Mouse (Mus musculus) lung, adult 18-20 months (tissue): ENCODE data around the gene Tbx5.

Experiments used
- DNase-seq, 2 experiments: peaks; one replicate each; pipeline ENCODE4 v3.0.0; 2022; ENCODE audit warnings: mixed read lengths in 2 of 2

Gene Tbx5

DNA sequence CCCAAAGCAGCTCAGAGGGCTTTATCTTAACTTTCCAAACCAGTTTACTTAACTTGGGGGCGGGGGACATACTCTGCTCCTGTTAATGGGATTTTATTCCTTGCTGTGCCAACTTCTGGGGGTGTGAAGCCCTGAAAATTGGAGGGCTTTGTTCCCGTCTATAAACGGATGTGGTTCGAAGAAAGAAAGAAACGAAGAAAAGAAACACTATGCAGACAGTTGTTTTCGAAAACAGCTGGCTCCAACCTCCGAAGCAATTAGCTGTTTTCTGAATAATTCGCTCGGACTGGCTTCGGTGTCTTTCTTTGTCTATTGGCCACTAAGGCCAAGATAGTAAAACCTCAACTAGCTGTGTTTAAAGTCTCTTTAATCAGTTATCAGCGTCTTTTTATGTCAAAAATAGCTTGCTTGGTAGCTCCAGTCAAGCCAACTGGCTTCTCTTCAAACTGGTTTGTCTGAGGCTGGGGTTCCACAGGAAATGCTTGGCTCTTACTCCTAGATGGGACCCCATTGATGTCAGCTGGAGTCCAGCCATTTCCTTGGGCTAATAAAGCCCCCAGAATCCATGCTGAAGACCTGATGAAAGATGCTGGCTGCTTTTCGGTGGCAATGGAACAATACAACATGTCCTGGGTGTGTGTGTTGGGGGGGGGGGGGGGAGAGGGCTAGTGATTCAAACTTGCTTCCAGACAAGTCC lies 21.3 kb upstream of the Tbx5 start:
- no peak for DNase-seq

GRCm38 (mm10) chr5:119815247-119815646 lies 17.2 kb upstream of the Tbx5 start:
- DNase-seq = no peak

- no peak for DNase-seq
Measured at GRCm38 (mm10) chr5:119820452-119820851, 12.0 kb upstream of the Tbx5 start.

GRCm38 (mm10) chr5:119821506-119821905 lies 11.0 kb upstream of the Tbx5 start:
- DNase-seq = no peak

- DNase-seq = no peak
Measured at GRCm38 (mm10) chr5:119827341-119827740, 5.1 kb upstream of the Tbx5 start.

DNA sequence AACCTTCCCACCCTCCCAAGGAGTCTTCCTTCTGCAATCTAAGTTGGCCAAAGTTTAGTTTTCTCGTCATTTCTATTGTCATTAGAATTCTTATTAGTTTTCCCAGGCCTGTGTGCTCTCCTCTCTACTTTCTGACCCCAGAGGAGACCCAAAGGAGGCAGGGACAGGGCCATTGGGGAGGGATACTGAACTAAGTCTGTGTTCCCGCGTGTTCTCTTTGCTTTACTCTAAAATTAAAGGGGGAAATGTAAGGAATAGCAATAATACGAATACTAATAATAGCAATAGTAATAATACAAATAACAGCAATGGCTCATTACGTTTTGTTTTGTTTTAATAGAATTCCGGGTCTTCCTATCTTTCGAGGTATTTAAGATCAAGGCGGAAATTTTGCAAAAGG lies 1.9 kb upstream of the Tbx5 start:
- DNase-seq = no peak

- DNase-seq = no peak
Measured at GRCm38 (mm10) chr5:119831201-119831771, 1.2 kb upstream of the Tbx5 start.

DNA sequence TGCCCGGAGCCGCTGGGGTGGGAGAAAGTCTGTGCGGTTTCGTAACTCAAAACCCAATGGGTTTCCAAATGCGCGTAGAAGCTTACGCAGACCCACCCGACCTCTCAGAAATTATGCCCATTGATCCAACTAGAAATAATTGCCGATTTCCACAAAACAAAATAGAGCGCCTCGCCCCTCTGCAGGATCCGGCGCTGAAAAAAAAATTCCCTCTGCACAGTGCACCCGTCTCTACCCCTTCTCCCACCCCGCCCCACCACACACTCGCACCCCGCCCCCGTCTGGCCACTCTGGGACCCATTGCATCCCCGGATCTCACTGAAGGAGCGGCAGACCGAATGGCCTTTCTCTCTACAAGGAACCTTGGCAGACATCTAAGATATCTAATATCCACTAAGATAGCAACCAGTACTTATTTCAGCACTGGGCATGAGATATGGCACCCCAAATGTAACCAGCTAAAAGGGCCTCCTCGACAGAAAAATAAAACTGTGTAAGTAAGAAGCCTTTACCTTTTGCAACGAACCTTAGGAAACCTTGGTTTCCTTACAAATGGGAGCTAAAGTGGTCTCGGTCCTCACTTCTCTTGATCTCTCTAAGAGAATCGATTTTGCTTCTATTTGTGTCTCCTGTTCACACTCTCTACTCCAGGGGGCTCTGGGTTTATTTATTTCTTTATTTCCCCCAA lies 533 bp upstream of the Tbx5 start:
- no peak for DNase-seq

- no peak for DNase-seq
Measured at GRCm38 (mm10) chr5:119833223-119834030, 959 bp downstream of the Tbx5 start.

GRCm38 (mm10) chr5:119834031-119834403 lies 1.5 kb downstream of the Tbx5 start:
- DNase-seq = no peak

GRCm38 (mm10) chr5:119835053-119835867 lies 2.8 kb downstream of the Tbx5 start:
- no peak for DNase-seq

GRCm38 (mm10) chr5:119835868-119836209 lies 3.4 kb downstream of the Tbx5 start:
- DNase-seq = no peak

DNA sequence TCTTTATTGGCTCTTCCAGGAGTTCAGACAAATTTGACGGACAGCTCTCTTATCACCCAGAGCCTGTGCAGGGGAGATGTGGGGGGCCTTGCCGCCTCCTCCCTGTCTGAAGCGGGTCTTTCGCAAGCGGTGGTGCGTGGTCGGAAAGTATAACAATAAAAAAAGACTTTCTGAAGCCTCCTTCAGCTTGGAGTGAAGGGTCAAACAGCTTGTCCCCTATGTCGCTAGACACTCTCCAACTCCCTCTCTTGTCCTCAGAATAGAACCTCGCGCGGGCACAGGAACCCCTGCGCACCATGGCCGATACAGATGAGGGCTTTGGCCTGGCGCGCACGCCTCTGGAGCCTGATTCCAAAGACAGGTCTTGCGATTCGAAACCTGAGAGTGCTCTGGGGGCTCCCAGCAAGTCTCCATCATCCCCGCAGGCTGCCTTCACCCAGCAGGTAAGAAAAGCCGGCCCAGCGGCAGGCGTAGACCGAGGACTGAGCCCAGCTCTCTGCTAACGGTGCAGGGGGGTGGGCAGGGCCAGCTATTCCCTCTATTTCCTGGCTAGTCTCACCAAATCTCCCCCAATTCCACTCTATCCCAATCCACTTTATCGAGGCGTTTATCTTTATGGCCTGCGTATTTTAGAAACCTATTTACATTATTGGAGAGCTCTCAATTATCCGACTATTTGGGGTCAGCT lies 4.3 kb downstream of the Tbx5 start:
- DNase-seq = no peak

DNA sequence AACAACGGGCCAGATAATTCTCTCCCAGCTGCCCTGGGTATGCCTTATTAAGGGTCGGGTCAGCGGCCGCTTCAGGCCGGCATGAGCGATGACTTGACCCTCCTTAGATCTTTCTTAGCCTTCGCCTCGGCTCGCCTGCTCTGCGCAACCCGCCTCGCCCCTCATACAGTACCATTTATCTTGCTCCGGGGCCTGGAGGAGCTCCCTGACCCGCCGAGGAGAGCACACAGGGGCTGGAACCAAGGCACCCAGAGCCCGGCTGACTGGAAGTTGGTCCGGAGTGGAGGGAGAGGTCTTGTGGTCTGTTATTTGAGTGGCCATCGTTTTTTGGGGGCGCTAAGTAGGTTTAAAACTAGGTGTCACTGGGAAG lies 4.8 kb downstream of the Tbx5 start:
- DNase-seq = no peak

DNA sequence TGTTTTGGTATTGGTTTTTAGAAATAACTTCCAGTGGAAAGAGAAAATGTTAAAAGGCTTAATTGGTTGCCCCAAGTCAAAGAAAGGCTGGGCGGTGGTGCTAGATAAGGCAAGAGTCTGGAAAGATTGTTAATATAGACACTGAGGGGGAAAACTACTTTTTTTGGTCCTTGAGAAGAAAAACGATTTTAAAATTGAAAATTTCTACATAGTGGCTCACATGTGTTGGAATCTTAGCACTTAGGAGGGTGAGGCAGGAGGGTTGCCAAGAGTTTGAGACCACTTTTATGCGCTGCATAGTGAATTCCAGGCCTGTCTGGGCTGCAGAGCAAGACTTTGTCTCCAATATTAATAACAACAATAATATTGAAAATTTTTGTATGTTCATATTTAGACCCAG lies 5.4 kb downstream of the Tbx5 start:
- DNase-seq = no peak

DNA sequence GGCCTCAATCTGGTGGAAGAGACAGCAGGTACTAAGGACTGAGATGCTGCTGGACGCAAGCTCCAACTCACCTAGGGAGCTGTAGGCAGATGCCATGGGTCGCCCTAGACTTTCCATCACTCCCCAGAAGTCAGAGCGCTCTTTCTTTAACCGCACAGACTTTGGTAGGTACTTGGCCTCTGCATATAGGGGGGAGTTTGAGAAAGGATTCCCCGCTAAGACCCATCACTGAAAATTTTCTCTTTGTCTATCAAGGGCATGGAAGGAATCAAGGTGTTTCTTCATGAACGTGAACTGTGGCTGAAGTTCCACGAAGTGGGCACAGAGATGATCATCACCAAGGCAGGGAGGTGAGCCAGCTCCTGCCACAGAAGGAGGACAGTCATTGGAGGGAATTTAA lies 6.0 kb downstream of the Tbx5 start:
- no peak for DNase-seq

DNA sequence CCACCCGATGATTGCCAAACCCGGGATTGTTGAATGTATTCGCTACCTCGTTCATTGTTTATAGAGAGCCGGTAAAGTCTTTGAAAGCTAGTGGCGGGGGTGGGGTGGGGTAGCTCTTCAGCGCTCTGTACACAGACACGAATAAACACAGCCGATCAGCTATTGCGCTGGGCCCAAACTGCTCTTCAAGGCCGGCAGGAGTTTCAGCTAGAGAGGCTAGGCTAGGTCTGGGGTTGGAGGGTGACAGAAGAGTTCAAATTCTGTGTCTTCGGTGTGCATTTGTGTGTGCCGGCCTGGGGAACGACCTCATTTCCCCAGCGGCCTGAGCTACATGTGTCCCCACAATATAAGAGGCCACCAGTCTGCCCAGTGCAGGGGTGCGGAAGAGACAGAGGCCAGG lies 6.7 kb downstream of the Tbx5 start:
- no peak for DNase-seq

DNA sequence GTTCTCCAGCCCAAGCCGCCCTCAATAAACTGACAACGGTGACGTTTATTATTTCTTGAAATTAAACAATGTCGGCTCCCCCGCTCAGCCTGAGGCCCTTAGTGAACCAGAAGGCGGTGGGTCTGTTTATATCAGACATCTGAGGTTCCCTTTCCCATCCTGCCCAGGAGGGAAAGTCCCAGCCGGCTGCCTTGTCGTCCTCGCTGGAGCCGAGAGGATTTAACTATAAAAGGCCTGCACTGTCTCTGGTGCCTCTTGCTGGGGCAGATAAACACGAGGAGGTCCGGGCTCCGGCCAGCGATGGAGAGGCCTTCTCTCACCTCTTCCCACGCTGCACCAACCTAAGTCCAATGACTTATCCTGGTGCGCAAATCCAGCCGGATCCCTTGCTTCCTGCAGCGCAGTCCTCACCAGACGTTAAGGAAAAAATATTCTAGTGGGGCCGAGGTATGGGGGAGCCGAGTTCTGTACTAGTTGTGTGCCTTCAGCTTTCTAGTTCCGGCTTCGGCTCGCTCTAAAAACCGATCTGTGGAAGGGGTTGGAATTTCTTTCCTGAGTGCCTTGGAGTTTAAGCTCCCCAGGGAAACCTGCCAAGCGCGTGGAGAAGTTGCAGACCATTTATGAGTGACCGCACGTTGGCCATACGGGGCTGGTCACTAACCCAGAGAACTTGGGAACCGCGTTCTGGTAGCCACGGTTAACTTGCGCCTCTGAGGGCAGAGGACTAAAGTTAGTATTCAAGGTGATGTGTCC lies 7.3 kb downstream of the Tbx5 start:
- no peak for DNase-seq

DNA sequence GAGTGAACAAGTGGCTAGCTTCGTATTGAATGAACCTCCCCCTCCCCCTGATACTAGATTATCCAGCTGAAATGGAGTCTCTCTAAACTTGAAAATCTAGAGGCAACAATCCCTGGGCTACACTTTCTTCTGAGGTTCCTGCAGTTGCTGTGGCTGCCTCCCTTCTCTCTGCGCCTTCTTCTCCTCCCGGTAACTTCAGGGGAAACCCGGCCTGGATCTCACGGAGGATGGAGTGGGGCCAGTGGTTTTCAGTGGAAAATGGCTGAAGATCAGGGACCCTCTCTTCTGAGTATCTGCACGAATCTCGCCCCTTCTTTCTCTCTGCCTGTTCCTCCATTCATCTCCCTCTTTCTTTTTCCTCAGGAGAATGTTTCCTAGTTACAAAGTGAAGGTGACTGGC lies 7.9 kb downstream of the Tbx5 start:
- DNase-seq = no peak

GRCm38 (mm10) chr5:119841634-119842420 lies 9.4 kb downstream of the Tbx5 start:
- DNase-seq = no peak
